Mouse (Mus musculus) R1 (cell line): ENCODE measurements around the gene Tube1.
A peak's percentile ranks its signal among the peaks of the same experiment; 100 is the strongest.

Source experiments
- DNase-seq: peaks from one replicate; pipeline ENCODE4 v3.0.0-alpha.2; 2018; ENCODE audit warnings: low read depth, low spot score

Gene Tube1

GRCm38 (mm10) chr10:39133462-39134310 is at the start of gene Tube1, which contains the start of gene Fam229b:
Gene Tube1, plus strand, starts transcription at chr10:39133976.
Gene Fam229b, minus strand, starts transcription at chr10:39133914.
- peak; percentile 98 for DNase-seq

- peak; percentile 84 for DNase-seq
Observed at GRCm38 (mm10) chr10:39096981-39097380, 36.8 kb upstream of the Tube1 start.

- no peak for DNase-seq
Observed at GRCm38 (mm10) chr10:39098746-39099145, 35.0 kb upstream of the Tube1 start.

- DNase-seq, result no peak
Observed at GRCm38 (mm10) chr10:39104803-39105449, 28.9 kb upstream of the Tube1 start.

- DNase-seq, result no peak
Observed at GRCm38 (mm10) chr10:39106413-39106812, 27.4 kb upstream of the Tube1 start.

- peak; percentile 99 for DNase-seq
Observed at GRCm38 (mm10) chr10:39106935-39107334, 26.8 kb upstream of the Tube1 start.

GRCm38 (mm10) chr10:39108837-39109488 is 24.8 kb upstream of the Tube1 start:
- no peak for DNase-seq

GRCm38 (mm10) chr10:39109489-39109874 is 24.3 kb upstream of the Tube1 start:
- DNase-seq, result no peak

- peak; percentile 21 for DNase-seq
Observed at GRCm38 (mm10) chr10:39121412-39121811, 12.4 kb upstream of the Tube1 start.

GRCm38 (mm10) chr10:39137766-39138165 is 4.0 kb downstream of the Tube1 start:
- DNase-seq, result no peak

- no peak for DNase-seq
Observed at GRCm38 (mm10) chr10:39138761-39139160, 5.0 kb downstream of the Tube1 start.

GRCm38 (mm10) chr10:39140843-39141242 is 7.1 kb downstream of the Tube1 start:
- DNase-seq, result no peak

- no peak for DNase-seq
Observed at GRCm38 (mm10) chr10:39141401-39141800, 7.6 kb downstream of the Tube1 start.

- peak; percentile 75 for DNase-seq
Observed at GRCm38 (mm10) chr10:39142216-39142615, 8.4 kb downstream of the Tube1 start.

- no peak for DNase-seq
Observed at GRCm38 (mm10) chr10:39156719-39157118, 22.9 kb downstream of the Tube1 start.

- DNase-seq, result no peak
Observed at GRCm38 (mm10) chr10:39157321-39157720, 23.5 kb downstream of the Tube1 start.

GRCm38 (mm10) chr10:39158306-39158705 is 24.5 kb downstream of the Tube1 start:
- peak; percentile 46 for DNase-seq

- DNase-seq, result no peak
Observed at GRCm38 (mm10) chr10:39161406-39161805, 27.6 kb downstream of the Tube1 start.

GRCm38 (mm10) chr10:39162666-39163484 is 29.1 kb downstream of the Tube1 start:
- peak; percentile 19 for DNase-seq

- no peak for DNase-seq
Observed at GRCm38 (mm10) chr10:39163694-39164093, 29.9 kb downstream of the Tube1 start, which contains the start of gene Ccn6. Gene Ccn6, minus strand, starts transcription at chr10:39163794.

GRCm38 (mm10) chr10:39165632-39166115 is 31.9 kb downstream of the Tube1 start:
- peak; percentile 49 for DNase-seq
